Mouse (Mus musculus): ENCODE data around the gene Adam12. TPM values are rescaled to one million over a fixed set of nuclear protein-coding genes. Genes with fewer than 3 reads are reported as not detected.

Adam12 gene
- total RNA-seq, 2 experiments from 2014 or later, result 8.1 to 8.7 TPM

DNA sequence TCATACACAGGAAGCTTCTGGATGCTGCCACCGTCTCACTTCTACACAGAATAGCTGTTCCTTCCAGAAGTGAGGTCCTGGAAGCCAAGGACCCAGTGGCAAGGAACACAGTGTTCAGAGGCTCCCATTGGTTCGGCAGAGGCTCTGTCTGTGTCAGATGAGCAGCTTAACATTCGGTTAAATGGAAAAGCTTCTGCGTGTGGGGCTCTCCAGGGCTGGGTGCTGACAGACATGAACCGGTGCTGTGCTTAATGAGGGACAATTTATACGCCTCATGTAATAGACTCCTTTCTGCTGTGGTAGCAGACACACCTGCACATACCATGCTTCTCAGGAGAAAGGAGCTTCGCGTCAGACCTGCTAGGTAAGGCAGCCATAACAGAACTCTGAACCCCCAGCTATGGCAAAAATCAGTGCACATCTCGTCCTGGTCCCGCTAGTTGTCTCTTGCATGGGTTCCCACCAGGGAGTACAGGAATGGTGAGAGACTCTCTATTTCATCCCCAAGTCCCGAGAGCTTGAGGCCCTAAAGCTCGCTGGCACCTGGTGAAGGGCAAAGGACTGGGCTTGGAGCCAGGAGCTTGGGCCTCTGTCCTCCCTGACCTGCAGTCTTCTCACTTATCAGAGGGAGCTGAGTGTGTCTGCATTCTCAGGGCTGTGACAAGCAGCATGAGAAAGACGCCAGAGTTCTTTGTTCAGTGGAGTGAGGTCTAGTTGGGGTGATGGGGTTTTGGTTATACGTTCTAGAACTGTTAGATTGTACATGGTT lies 280.0 kb downstream of the Adam12 start:
- DNase-seq (ENCODE audit: extremely low spot score in 1 of 2, low spot score in 1 of 2), result no peak

DNA sequence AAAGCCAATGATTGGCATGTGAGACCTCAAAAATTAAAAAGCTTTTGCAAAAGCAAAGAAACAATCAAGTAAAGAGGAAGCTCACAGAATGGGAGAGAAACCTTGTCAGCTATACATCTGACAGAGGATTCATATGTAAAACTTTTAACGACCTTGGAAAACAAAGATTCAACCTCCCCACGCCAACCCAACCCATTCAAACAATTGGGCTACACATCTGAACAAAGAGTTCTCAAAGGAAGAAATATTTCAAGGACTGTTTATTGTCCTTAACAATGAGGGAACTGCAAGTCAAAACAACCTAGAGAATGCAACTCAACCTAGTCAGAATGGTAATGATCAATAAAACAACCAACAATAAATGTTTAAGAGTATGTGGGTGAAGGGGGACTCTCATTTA lies 284.6 kb downstream of the Adam12 start:
- DNase-seq (ENCODE audit: extremely low spot score in 1 of 2, low spot score in 1 of 2), result no peak

DNA sequence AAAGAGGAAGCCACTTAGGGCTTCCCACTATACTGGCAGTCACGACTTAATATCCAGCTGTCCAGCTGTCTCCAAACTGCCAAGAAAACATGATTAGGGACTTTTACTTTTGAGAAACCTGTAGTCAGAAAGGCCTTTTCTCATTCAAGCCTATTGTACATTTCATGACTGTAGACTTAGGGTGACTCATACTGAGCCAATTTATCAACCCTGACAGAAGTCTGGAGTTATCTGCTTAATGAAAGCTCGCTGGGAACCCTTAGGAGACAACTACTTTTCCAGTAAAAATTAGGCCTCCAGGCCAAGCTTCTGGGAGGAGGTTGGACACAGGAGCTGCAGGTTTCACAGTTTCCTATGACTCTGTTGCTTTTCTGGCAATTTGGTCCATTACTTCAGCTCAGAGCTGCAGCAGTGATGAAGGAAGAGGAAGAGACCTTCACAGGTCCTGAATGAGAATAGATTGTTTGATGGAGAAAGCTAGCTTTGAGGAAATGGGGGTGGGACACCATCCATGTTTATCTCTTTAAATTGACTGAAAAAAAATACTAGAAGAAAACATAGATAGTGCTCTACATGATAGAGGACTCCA lies 285.1 kb downstream of the Adam12 start:
- no peak for DNase-seq (ENCODE audit: extremely low spot score in 1 of 2, low spot score in 1 of 2)

DNA sequence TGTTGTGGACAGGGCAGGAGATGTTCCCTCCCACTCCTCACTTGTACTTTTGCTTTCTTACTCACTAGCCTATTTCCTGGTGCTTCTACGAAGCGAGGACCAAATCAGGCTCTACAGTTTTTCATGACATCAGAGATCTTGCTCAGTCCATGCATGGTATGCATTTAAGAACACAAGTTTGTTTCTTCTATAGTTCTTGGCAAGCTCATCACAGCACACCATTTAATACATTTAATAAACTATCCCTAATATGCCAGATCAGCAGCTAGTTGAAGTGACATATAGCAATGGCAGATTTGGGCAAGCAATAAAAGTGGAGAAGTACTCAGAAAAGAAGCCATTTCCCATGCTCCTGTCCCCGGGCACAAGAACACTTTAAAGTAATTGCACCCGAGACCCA lies 285.8 kb downstream of the Adam12 start:
- DNase-seq (ENCODE audit: extremely low spot score in 1 of 2, low spot score in 1 of 2), result no peak

DNA sequence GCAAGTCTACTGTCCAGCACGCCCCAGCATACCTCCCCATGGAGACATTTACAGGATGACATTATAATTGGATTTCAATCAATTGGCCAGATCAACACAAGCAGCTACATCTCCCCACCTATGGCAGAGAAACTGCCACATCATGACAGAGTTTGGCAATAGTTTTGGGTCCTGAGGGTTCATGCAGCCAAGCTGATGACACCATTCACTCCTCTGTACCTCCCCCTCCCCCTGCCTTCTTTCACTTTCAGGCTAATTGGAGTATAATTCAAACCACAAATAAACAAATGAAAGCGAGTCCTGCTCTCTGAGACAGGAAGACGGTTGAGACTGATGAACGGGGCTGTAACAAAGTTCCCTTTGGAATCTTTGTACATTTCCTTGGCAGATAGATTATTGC lies 291.5 kb downstream of the Adam12 start:
- no peak for DNase-seq (ENCODE audit: extremely low spot score in 1 of 2, low spot score in 1 of 2)

DNA sequence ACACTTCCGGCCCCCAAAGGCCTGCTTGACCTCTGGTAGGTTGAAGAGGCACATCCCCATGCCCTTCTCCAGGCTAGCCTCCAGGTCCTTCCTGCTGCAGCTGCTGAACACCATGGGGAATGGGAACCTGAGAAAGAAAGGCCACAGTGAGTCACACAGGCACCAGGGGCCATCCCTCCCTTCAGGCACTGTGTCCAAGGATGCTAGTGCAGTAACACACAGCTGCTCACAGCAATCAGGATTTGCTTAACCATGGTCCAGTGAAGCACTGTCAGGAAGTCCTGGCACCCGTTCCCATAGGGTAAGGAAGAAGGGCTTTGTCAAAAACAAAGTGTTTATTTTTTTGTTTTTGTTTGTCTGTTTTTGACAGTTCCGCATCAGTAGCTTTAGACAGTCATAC lies 294.5 kb downstream of the Adam12 start:
- DNase-seq (ENCODE audit: extremely low spot score in 1 of 2, low spot score in 1 of 2), result no peak

DNA sequence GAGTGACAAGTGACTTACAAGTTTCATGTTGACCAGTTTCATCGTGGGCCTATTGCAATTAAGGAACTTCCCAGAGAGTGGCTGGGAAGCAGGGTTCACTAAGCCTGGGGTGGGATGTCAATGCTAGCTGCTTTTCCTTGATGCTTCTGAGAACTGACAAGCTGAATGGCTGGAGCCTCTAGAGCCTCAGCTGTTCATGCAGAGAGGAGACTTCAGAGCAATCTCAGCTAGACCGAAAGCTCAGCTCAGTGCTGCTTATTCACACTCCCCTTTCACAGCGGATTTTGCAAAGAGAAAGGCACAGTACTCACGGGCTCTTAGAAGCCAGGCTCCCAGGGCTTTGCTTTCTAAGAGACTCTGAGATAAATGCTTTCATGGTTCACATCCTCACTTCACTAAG lies 295.6 kb downstream of the Adam12 start:
- no peak for DNase-seq (ENCODE audit: extremely low spot score in 1 of 2, low spot score in 1 of 2)

DNA sequence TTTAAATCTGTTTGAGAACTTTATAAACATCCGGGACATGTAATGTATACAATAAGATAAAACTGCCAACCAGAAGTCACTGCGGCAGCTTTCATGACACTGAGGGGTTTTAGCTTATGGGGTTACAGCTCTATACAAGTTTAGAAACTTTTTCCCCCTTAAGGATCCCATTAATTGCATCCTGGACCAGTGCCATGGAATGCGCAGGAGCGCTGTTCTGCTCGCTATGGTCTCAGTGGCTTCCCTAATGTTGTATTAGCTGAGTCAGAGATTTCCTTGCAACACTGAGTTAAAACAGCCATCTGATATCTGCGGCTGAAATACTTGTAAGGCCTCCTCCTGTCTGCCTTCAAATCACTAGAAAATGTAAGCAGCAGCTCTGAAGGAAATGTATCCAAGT lies 298.6 kb downstream of the Adam12 start:
- no peak for DNase-seq (ENCODE audit: extremely low spot score in 1 of 2, low spot score in 1 of 2)

DNA sequence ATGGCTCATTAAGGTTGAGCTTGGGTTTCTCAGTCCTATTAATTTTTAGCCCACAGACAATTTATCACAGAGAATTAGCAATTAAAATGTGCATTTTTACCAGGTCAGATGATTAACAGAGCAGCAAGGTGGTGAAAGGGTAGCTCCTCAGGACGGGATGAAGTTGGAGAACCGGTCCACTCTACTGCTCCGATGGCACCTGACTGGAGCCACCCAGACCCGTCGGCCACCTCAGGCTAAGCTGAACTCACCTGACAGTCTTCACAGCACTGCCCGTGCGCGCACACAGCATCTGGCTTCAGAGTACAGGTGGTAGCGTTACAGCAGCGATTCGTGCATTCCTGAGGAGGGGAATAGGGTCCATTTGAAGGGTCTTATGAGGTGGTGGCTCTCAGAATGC lies 300.5 kb downstream of the Adam12 start:
- DNase-seq (ENCODE audit: extremely low spot score in 1 of 2, low spot score in 1 of 2), result no peak

DNA sequence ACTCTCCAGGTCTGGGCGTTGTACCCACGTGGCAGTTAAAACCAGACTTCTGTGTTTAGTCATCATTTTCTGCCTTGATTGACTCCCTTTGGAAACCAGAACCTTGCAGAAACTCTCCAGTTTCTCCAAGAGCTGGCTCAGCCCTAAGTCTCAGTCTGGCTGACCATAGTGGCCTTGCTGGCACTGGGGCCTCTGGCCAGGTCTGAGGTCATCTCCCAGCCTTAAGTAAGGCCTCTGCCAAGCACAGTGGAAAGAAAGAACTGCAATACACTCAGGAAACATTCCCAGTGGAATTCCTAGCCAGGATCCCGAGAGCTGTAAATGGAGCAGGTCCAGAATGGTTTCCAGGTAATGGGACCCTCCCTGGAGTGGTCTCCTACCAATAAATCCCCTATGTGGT lies 303.0 kb downstream of the Adam12 start:
- no peak for DNase-seq (ENCODE audit: extremely low spot score in 1 of 2, low spot score in 1 of 2)

DNA sequence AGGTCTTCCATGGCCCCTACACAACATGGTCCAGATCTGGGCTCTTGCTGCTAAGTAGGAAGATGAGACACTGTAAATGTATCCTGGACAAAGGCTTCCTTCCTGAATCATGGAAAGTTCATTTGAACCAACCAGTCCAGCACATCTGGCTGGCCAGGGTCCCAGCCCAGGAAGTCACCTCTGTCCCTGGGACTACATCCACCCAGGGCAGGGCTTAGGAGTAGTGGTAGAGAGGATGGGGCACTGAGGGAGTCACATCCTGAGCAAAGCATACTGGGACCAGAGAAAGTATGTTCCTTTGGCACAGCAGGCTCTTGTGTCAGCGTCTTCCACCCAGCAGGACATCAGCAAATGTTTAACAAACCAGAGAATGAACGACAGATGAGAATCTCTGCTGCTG lies 306.2 kb downstream of the Adam12 start:
- DNase-seq (ENCODE audit: extremely low spot score in 1 of 2, low spot score in 1 of 2), result no peak

DNA sequence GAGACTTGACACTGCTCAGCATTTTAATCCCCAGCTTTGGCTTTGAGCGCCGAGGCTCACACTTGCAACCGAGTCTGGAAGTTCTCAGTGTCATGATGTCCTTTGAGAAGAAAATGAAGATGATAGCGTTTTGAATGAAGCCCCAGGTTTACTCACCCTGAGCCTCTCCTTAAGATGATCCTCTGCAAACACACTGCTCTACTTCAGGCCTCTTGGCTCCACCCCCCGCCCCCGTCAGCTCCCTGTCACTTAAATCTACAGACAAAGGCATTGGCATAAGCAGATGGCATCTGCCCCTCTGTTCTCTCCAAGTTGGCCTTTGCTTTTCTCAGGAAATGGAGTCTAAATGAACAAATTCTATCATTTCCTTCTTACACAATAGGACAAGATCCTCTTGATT lies 308.0 kb downstream of the Adam12 start:
- no peak for DNase-seq (ENCODE audit: extremely low spot score in 1 of 2, low spot score in 1 of 2)

DNA sequence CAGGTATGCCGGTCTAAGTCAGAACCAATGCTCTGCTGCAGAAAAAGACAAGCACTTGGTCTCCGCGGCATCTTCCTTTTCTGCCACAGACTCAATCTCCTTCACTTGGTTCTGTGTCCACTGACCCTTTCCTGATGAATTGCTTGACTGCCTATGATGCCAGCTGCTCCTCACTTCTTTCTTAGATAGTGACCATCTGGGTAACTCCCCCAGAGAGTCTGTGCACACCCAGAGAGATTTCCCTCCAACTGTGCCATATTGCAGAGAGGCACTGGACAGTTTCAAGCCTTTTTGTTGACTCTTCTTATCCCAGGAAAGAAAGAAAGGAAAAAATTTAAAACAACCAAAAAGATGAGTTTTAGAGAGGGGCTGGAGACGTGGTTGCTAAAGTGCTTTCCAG lies 310.7 kb downstream of the Adam12 start:
- DNase-seq (ENCODE audit: extremely low spot score in 1 of 2, low spot score in 1 of 2), result no peak

DNA sequence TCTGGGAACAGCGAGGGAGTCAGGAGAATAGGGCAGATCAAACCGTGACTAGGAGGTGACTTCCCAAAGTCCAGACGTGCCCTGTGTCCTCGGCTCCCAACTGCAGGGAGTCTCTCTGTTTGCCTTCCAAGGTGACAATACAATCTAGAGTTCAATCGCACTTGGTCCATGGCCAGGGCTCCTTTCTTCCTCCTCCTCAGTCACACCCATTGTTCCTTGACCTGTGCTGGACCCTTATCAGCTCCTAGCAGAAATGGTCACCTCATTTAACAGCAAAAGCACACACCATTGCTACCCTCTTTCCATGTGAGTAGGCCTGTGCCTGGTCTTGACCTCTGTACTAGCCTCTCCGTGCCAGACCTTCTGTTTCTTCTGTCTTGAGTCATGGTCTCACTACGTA lies 311.2 kb downstream of the Adam12 start:
- no peak for DNase-seq (ENCODE audit: extremely low spot score in 1 of 2, low spot score in 1 of 2)

DNA sequence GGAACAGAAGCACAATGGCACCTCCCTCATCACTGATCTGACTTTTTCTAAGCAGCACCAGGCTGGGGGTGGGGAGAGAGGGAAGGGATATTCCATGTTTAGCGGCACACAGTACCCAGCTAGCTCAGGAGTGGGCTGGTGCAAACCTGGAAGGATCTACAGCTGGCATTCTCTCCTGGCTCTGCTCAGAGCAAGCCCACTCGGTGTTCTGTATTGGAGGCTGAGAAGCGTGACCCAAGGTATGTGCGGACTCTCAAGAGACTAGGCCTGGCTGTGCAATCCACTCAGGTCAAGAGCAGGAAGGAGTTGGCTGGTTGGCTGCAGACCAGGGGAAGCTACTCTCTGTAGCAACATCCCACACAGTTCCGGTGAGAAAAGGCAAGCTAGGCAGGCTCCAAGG lies 312.0 kb downstream of the Adam12 start:
- DNase-seq (ENCODE audit: extremely low spot score in 1 of 2, low spot score in 1 of 2), result peak in 1 of 2 experiments; percentile 12

DNA sequence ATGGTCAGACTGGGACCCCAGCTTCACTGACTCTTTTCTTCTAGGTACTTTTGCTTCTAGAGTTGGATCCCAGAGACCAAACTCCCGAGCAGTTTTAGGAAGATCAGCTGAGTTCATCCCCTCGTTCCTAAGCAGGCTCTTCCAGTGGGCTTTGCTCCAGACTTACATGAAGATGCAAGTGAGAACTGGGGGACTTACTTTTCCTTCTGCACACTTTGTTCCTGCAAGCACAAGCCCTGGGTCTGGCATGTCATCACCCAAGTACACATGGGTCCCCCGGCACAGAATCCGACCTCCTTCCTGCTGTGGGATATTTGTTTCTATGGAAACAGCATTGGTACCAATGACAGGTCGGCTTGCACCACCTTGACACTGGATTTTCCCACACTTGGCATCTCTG lies 312.6 kb downstream of the Adam12 start:
- DNase-seq (ENCODE audit: extremely low spot score in 1 of 2, low spot score in 1 of 2), result no peak

DNA sequence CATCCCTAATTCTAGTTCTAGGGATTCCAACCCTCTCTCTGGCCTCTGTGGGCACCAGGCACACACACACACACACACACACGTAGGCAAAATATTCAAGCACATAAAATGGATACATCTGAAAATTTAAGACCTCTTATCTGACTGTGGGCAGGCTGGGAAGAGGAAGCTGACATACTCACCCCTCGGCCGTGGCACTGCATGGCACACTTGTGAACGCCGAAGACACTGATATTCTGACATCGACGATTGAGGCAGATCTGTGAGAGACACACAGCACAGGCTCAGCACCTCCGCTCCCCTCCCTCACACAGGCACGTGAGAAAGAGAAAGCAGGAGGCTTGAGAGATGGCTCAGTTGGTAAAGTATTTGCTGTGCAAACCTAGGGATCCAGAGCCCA lies 315.7 kb downstream of the Adam12 start:
- no peak for DNase-seq (ENCODE audit: extremely low spot score in 1 of 2, low spot score in 1 of 2)

DNA sequence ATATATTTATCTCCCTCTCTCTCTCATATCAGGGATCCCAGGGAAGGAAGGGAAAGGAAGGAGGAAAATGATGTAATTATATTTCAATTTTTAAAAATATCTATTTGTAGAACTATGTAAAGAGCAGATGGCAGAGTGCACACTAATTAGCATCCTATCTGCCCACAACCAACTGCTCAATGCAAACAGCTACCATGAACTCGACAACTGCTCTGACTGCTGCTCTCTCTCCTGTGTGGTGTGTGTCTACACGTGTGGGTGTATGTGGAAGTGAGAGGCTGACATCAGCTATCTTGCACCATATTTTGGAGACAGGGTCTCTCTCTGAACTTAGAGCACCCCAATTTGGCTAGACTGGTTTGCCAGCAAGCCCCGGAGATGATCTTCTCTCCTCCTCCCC lies 320.1 kb downstream of the Adam12 start:
- DNase-seq (ENCODE audit: extremely low spot score in 1 of 2, low spot score in 1 of 2), result no peak

DNA sequence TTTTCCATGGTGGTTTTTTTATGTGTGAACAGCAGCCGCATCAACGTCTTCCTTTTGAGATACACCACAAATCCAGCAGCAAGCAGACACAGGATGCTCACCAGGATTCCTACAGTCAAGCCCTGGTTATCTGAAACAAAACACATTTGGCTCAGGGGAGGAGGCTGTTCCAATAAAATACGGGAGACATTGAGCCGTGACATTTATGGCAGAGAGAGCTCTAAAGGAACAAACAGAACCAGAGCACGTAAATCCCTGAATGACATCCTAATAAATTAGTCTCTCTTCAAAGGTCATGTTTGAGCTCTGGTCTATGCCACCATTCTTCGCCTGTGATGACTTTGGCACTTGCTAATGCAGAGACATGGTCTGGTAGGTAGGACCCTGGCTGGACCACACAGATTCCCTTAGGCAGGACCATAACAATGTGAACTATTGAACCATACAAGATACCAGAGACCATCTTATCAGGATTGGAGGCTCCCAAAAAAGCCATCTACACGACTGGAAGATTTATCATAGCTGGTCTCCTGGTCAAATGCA lies 322.0 kb downstream of the Adam12 start:
- DNase-seq (ENCODE audit: extremely low spot score in 1 of 2, low spot score in 1 of 2), result no peak

DNA sequence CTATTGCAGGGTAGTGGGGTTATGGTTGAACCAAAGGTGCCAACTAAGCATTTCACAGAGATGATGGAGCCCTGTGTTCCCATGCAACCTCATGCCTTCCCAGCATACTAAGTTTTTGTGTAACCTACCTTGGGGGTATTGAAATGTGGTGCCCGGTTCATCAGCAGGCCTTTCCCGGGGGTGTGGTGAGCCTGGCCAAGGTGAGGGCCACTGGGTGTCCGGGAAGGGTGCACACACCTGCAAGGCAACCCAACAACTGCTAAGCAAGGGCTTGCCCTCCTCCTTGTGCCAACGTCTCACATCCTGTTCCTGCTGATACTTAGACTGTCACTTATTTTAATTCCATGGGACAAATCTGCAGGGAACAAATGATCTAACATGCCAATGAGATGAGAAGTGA lies 323.0 kb downstream of the Adam12 start:
- no peak for DNase-seq (ENCODE audit: extremely low spot score in 1 of 2, low spot score in 1 of 2)

DNA sequence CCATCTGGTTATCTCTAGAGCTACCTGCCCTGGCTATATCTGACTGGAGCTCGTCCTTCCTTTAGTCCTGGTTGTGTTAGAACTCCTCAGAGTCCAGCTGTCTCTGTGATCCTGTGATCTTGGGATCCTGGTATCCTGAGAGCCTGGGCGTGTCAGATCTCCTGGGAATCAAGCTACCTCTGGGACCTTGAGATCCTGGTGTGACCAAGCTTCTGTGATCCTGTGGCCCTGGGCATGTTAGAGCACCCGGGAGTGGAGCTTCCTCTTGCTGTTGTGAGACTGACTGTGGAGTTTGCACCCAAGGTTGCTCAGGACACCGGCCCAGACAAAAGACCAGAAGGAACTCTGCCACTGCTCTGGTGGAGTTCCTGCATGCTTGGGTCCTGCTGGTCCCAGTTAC lies 332.6 kb downstream of the Adam12 start:
- DNase-seq (ENCODE audit: extremely low spot score in 1 of 2, low spot score in 1 of 2), result no peak

DNA sequence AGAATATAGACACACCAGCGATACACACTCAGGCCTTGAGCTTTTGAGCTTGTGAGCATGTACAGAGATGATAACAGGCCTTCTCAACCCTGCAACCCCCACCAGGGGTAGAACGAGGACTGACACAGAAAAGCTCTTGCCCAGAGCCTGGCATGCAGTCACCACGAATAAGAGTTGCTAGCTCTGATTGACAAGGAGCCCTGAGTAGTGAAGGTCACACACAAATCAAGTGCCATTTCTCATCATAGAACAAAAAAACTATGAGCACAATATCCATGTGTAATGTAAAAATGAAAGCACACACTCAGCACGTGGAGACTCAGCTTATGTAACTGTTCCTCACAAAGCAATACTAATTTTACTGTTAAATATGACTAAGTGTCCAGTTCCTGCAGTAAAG lies 340.1 kb downstream of the Adam12 start:
- DNase-seq (ENCODE audit: extremely low spot score in 1 of 2, low spot score in 1 of 2), result no peak

Data from layer of hippocampus, postnatal 25 days (tissue).